Mouse (Mus musculus) c-Kit-positive CD71-positive TER-119-positive erythroid progenitor cells, embryonic 14.5 days (primary cell): ENCODE results near the gene Tmem87b.

Source experiments
- DNase-seq: peaks from one replicate; pipeline ENCODE4 v3.0.0-alpha.2; 2013; ENCODE audit warnings: low spot score

Tmem87b gene

DNA sequence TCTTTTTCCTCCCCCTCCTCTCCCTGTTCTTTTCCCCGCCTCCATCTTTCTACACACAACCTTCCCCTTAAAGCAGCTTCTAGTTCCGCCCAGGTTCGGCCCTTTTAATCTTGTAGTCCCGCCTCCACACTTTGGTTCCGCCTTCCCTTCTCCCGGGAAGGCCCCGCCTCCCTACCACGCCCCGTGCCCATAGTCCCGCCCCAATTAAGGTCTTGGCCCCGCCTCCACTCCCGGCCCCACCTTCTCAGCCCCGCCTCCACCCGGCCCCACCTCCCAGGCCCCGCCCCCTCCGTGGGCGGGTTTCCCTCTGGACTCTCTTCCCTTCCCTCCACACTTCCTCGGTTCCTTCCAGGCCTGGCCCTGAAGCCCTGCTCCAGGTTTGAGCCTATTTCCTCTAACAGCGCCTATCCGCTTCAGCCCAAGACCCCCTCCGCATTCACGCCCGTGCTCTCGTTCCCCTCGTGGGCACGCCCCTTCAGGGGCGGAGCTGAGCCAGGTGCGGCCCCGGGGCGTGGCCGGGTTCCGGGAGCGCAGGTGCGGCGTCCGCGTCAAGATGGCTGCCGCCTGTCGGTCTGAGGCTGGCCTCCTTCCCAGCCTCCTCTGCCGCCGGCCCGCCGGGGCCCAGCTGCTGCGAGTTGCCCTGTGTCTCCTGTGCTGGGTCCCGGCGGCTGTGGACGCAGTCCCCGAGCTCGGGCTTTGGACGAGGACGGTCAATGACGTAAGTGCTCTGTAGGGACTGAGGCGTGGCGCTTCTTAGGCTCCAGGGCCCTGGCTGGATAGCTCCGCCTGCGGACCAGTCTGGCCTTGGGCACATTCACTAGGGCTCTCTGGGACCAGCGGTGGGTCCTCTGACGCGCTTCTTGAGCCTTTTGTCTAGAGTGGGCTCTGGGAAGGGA lies at the start of gene Tmem87b:
TSS of gene Tmem87b (plus strand) at position 333 of the 896 bp plus-strand sequence.
- peak; percentile 92 for DNase-seq

DNA sequence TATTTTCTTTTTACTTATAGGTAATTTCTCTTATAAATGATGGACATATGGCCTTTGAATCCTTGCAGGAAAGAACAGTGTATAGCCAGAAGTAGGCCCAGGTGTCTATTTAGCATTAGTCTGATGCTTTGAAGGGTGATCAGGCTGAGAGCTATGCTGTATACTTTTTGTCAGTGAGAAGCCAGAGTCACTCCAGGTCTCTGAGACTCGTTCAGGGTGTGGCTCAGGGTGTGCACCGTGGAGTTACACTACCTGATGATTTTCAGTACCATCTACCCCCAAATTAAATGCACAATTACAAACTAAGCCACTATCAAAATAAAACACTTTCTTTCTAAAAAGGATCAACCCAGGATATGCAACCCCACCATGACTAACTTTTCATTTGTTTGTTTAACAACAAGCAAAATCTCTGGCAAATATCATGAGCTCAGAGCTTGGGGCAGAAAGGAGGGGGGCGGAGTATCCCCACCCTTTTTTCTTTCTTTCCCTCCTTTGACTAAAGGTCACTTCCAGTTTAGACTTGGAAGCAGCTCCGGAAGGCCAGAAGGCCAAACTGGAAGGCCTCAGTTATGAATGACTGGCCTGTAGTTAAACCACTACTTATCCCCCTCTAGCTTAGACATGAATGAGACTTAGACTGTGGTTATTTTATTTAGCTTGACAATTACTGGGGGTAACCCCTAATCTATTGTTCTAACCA lies 49.2 kb upstream of the Tmem87b start:
- no peak for DNase-seq

DNA sequence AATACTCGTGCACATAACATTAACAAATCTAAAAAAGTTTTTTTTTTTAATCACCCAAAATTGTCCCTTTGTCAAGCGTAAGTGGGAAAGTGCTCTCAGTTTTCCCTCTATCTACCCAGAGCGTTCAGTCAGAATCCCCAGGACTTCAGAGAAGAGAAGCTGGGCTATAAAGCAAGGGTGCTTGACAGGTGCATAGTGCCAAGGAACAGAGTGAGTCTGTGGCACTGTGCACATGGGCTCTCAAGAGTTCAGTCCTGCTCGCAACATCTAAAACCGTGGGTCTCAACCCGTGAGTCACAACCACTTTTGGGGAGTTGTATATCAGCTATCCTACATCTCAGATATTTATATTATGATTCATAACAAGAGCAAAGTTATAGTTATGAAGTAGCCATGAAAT lies 47.4 kb upstream of the Tmem87b start:
- DNase-seq, result no peak

DNA sequence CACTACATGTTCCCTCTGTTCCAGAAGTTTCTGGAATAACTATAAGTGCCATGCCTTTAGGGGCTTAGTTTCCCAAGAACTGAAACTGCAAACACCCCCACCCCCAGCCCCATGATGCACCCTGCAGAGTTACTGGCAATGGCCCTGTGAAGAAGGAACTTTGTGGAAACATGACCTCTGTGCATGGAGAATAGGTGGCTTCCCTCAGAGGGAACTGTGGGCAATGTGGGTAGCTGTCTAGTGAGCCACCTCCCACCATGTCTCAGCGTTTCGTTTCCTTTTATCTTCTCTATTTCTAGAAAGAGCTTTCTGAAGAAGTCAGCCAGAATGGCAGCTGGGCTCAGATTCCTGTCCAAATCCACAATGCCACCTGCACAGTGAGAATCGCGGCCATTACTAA lies 46.9 kb upstream of the Tmem87b start:
- no peak for DNase-seq

DNA sequence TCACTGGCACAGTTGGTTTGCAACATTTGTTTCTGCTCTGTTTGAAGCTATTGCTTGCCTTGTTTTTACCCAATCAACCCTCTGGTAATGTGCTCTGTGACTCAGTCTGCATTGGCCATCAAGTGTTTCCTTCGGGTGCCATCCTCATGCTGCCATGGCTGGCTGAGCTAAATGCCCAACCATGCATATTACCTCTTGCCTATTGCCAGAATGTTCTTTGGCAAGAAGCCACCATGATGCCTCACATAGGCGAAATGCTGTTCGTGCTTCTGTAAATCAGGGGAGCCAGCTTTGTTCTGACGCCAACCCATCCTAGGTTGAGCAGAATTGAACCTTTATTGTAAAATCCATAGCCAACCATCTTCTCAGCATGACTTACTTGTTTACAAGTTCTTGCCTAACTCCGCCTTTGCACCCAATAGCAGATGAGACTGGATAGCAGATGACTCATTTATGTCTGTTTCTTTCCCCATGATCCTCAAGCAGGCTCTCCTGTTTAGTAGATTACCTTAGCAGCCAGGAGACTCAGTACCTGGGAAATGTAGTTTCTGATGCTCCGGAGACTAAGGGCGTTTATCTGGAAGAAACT lies 46.1 kb upstream of the Tmem87b start:
- no peak for DNase-seq

DNA sequence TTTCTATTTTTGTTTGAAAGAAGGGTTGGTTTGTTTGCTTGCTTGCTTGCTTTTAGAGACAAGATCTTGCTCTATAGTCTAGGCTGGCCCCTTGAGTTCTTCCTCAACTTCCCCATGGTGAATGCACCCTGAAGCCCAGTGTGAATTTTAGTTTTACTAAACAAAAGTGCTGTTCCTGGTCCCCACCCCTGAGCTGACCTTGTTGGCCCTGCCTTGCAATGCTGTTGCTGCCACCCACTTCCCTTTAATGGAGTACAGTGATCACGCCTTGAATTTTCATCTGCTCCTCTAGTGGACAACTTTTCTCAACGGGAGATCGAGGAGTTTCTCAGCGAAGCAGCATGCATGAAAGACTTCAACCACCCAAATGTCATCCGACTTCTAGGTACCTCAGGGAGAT lies 35.7 kb upstream of the Tmem87b start:
- DNase-seq, result no peak

DNA sequence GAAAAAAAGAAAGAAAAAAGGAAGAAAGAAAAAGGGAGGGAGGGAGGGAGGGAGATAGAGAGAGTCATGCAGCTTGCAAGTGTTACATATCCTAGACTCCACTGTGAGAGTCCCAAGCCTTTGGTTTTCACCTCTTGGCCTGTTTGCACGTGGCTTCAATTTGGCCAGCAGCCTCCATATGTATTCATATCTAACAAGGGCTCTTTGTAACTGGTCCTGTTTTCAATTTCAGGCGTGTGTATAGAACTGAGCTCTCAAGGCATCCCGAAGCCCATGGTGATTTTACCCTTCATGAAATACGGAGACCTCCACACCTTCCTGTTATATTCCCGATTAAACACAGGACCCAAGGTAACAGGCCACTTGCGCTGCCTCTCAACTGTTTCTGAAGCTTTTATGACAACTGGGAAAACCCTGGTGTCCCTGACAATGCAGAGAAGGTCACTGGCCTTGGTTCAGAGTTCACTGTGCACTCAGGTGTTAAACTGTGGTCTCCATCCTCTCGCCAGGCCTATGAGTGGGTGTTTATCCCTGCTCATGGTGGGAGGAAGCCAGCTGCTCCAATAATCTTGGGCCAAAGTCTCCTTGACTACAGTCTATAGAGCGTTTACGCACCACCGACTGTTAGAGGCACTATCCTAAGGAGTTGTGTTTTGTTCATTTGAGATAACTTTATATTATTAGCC lies 34.1 kb upstream of the Tmem87b start:
- no peak for DNase-seq

DNA sequence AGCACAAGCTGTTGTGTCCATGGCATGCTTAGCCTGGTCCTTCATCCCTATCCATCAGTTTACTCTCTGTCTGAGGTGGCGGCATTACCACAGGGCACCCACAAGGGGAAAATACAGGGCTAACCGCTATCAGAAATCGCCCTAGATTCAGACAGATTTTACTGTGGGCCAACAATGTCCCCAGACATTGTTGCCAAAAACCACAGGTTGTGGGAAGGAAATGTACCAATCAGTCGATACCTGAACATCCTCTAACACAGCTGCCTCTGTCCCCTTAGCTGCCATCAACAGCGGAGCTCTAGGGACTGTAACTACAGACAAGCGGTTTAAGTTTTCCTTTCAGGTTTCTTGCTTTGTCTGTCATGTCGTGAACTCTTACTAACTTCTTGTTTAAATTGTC lies 33.1 kb upstream of the Tmem87b start:
- DNase-seq, result no peak

DNA sequence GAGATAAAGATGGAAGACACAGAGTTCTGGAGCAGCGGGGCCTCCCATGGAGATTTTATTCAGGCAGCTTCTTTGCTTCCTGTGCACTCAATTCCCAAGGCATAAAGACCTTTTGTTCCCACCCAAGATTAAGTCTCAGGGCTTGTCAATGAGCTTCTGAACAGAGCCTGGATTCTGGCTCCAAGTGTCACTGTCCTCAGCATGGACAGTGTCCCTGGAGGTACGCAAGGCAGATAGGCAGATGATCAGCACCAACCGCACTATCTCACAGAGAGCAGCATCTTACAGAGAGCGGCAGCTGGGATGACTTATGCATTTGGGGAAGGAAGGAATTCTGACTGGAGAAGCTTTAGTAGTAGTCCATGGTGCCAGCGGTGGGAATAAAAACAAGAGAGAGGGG lies 31.6 kb upstream of the Tmem87b start:
- no peak for DNase-seq

DNA sequence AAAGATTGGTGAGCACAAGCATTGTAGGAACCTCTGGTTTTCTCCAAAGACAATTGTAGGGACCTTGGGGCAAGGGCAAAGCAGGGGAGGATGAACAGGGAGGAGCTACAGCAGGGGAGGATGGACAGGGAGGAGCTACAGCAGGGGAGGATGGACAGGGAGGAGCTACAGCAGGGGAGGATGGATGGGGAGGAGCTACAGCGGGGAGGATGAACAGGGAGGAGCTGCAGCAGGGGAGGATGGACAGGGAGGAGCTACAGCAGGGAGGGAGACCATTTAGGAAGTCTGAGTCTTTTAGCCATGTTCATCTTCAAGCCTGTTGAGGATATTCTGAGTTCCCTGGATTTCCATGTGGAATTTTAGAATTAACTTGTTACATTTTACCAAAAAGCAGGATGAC lies 31.1 kb upstream of the Tmem87b start:
- DNase-seq, result no peak

DNA sequence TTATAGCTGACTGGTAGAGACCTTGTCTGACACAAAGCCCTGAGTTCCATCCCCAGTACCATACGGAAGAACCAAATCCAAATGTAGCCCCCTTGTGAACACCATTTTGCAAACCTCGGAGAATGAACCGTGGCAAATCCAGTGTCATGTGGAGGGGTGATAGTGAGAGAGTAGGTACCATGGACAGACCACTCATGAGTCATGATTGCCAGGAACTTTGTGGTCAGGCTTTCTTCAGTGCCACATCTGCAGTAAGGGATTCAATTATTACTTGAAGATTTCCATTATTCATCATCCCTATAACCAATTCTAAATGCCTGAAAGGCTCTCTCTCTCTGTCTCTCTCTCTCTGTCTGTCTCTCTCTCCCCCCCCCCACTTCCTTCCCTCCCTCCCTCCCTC lies 30.1 kb upstream of the Tmem87b start:
- DNase-seq, result no peak

DNA sequence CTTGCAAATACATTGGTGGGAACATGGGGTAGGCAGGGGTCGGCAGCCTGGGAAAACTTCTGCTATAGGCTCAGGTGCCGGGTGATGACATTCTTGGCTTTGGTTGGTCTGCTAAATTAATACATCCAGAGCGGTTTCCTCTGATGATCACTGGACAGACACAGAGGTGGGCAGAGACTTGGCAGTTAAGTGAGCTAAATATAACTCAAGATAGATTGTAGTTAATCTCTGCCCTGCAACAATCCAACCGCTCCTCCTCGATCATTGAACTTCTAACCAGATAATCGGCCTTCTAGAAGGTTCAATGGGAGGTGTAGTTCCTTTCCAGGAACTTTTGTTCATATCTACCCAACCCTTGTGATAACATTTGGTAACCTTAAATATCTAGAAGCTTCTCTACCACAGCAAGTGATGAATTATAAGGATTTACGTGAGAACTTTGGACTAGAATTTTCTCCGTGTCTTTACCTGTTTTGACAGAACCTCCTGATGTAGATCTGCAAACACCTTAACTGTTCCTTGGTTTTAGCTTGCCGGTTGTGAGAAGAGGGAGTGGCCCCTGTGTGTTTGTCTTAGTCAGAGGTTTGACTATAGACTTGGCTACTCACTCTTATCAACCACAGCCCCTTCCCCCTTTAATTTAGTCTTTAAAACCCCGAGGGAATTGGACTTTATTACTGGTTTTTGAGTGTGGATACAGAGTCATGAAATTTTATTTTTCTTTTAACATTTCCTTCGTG lies 26.9 kb upstream of the Tmem87b start:
- DNase-seq, result no peak

DNA sequence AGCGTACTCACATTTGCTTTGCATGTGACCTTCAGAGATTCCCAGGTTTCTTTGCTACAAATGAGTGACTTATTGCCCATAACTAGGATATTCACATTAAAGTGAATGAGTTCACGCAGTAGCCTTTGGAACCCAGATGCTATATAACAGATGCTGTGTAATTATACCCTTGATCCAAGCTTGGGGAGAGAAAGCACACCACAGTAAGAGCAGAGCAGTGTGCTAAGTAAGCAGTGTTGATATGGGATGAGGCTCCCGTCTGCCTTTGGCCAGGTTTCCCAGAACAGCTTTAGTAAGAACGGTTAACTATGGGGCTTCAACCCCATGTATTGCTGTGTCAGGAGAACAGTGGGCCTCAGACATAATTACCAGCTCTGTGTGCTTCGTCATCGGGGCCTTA lies 24.0 kb upstream of the Tmem87b start:
- no peak for DNase-seq

DNA sequence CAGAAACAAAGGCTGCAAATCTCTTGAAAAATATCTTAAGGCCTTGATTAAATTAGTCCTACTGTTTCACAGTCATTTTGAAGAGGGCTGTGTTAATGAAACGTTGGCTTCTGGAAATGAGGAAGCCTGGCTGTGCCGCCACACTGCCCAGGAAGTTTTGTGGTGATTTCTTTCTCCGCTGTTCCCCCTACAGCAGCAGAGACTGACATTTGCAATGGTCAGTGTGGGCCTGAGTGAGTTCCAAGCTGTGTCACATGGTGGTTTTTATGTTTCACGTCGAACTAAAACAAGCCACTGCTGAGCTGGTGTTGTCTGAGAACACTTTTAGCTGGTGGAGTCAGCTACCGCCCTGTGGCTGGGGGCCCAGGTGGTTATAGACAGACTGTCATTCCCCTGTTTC lies 21.5 kb upstream of the Tmem87b start:
- DNase-seq, result no peak

DNA sequence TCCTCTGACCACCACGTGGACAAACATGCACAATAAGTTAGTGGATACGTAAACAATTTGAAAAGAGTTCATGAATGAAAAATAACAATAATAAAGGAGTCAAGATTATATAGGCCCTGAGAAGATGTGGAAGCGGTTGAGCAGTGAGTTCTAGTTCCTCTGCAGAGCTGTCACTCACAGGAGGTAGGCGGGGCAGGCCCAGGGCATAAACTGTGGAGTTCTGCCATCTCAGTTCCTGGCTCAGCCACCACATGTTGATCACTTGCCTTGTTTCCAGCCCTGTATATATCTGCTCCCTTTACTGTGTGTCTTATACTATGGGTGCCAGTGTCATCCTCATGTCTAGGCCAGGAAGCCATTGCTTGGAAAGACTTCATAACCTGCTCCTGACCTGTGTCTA lies 14.5 kb upstream of the Tmem87b start:
- DNase-seq, result no peak

DNA sequence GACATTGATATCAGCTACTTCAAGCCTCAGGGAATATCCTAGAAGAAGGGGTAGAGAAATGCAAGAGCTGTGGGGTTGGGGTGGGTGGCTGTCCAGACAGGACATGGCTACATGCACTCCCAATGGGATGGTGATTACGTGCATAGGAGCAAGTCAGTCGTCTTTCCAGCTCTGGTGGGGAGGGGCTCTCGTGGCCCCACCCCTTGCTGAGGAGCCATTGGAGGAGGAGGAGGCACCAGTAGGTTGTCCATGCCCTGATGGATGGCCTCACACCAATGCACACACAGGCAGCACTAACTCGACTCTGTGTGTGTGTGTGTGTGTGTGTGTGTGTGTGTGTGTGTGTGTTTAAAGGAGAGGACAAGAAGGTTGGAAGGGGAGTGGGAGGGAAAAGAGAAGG lies 12.6 kb upstream of the Tmem87b start:
- DNase-seq, result no peak

DNA sequence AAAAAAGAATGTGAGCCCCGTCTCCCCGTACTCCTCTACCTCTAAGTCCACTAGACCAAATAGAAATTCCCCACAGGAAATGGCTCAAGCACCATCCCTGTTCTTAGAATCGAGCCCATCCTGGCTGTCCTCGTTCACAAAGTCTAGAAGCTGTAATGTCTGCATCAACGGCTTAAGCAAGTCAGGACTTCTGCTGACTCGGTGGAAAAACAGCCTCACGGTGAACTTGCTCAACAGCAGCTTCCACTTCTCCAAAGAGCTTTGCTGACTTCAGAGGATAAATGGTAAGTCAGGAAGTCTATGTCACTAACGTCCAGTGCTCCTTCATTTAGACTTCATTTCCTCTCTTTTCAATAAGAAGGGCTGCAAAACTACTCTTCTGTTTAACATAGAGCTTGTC lies 11.4 kb upstream of the Tmem87b start:
- no peak for DNase-seq

DNA sequence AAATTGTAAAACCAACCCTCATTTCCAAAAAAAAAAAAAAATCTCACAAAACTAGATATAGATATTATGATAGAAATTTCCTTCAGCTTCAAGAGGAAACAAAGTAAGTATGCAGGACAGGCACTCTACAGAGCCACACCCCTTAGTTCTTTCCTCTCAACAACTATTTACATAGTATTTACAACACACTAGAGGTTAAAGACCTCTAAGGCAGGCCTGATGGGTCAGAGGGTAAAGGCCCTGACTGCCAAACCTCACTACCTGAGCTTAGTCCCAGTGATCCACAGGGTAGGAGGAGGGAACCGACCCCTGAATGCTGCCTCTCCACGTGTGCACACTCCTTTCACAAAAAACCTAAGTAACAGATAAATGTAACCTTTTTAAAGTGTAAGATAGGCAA lies 5.2 kb upstream of the Tmem87b start:
- DNase-seq, result no peak

DNA sequence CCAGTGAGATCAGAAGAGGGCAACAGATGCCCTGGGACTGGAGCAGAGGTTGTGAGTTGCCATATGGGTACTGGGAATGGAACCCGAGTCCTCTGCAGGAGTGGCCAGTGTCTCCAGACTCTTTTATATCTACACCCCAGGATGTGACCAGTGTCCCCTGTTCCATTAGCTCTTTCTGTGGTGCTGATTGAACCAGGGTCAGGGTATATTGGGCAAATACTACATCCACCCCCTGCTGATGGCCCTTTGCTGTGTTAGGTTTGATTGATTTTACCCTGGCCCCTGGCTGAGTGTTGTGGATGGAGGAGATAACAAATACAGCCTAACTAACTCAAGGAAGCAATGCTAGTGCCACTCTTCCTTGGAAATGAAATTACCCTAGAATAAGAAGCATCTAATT lies 1.6 kb upstream of the Tmem87b start:
- DNase-seq, result no peak

DNA sequence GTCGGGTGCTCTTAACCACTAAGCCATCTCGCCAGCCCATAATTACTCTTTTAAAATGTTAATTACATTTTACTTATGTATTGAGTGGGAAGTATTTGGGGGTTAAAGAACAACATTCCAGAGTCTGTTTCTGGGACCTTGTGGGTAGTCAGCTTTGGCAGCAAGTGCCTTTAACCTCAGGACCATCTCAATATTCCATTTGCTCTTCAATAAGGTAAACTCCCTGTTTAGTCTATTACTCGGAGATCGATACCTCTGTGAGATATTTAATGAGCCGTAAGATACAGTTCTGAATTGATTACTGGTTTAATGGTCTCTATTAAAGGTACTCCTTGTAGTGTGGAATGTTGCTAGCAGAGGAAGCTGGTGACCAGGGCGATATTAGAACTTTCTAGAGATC lies 1.0 kb upstream of the Tmem87b start:
- peak; percentile 10 for DNase-seq

DNA sequence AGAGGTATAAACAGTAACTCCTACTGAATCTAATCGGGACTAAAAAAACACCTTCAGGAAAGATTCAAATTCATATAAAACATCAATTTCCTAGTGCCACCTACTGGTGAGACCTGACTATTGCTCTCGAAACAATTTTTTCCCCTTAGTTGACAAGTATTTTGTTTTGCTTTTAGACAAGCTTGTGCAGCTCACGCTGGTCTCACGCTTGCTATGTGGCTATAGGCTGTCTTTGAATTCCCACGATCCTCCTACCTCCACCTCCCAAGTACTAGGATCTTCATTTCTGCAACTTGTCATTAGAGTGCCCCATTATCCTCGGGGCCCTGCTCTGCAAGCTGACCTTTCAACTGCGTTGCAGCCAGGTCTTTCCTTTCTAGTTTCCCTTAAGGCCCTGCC lies 532 bp upstream of the Tmem87b start:
- peak; percentile 72 for DNase-seq
